Mouse (Mus musculus) midbrain, embryonic 13.5 days (tissue): ENCODE measurements around the gene Cideb. TPM values are rescaled to one million over a fixed set of nuclear protein-coding genes. Genes with fewer than 3 reads are reported as not detected.

Experiments
- ATAC-seq: fragments of 200-750 bp; cut with Nextera tagmentation; 2 replicates; pipeline ENCODE4 v1.8.0; 2017; ENCODE audit warnings: mild to moderate bottlenecking, moderate TSS enrichment, moderate library complexity
- H3K27ac ChIP-seq: fragments of 300-500 bp; sonication (generic); 2 replicates; pipeline ENCODE4 v1.5.1; 2015; ENCODE audit warnings: inconsistent platforms, mild to moderate bottlenecking, moderate library complexity
- H3K27me3 ChIP-seq: fragments of 300-500 bp; sonication (generic); 2 replicates; pipeline ENCODE4 v1.6.1; 2015; ENCODE audit warnings: mild to moderate bottlenecking, inconsistent platforms
- H3K36me3 ChIP-seq: fragments of 300-500 bp; sonication (generic); 2 replicates; pipeline ENCODE4 v1.6.1; 2015; ENCODE audit warnings: mild to moderate bottlenecking, inconsistent platforms
- H3K4me1 ChIP-seq: fragments of 300-500 bp; sonication (generic); replicated peaks from 2 replicates; pipeline ENCODE4 v1.6.1; 2015; ENCODE audit warnings: inconsistent platforms
- H3K4me2 ChIP-seq: fragments of 300-500 bp; sonication (generic); replicated peaks from 2 replicates; pipeline ENCODE4 v1.6.1; 2015; ENCODE audit warnings: moderate library complexity, mild to moderate bottlenecking, inconsistent platforms
- H3K4me3 ChIP-seq: fragments of 300-500 bp; sonication (generic); replicated peaks from 2 replicates; pipeline ENCODE4 v1.5.1; 2015; ENCODE audit warnings: mild to moderate bottlenecking, inconsistent platforms
- H3K9ac ChIP-seq: fragments of 300-500 bp; sonication (generic); replicated peaks from 2 replicates; pipeline ENCODE4 v1.6.1; 2015; ENCODE audit warnings: mild to moderate bottlenecking, inconsistent platforms
- H3K9me3 ChIP-seq: fragments of 300-500 bp; sonication (generic); 2 replicates; pipeline ENCODE4 v1.6.1; 2016; ENCODE audit warnings: mild to moderate bottlenecking, inconsistent platforms
- WGBS: fragments of 180-500 bp; shearing (Covaris S2); methylation state at CpG from one replicate; pipeline ENCODE4 v1.1.7; 2015; 5-methylcytosine and 5-hydroxymethylcytosine counted together
- polyA plus RNA-seq: library from polyadenylated mRNA; unstranded; fragments of >200 nt; fragmentation: Nextera tagmentation; extraction: Ambion mirVana; gene quantifications from 2 replicates; pipeline ENCODE4 v1.2.1, GENCODE M21; 2015

Cideb gene
- polyA plus RNA-seq, 1 experiment from 2014 or later, result 0.19 TPM

DNA sequence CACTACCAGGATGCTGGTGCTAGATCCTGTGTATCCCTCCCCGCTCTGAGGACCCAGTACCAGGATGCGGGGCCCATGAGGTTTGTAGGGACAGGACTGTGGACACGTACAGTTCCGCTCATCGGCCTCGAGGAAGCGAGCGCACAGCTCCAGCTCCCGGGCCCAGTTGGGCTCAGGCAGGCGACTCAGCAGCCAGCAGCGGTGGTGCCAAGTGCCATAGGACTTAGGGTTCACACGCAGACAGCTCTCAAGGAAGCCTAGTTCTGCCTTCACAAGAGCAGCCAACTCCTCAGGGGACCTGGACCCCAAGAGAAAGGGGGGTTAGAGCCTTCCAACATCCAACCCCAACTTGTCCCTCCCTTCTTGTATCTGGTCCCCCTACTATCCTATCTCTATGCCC lies 37.6 kb downstream of the Cideb start:
- no peaks in the 10 kb centered on the region for H3K9me3 ChIP-seq
- no peak overlapping the region for H3K27ac ChIP-seq
- 90% methylated on average over 12 of the region's 12 CpGs for WGBS
- H3K4me3 ChIP-seq, result peak overlapping the region; percentile 75; the same call in 1 of the 2 replicates
- ATAC-seq, result no peak
- H3K4me2 ChIP-seq, result peak overlapping the region; percentile 65; the same call in 1 of the 2 replicates
- no peaks in the 10 kb centered on the region for H3K27me3 ChIP-seq
- 0 out of 2 replicates have a peak overlapping the region, but pooled peaks have one; percentile 10 for H3K9ac ChIP-seq
- peaks cover 43% of the 10 kb centered on the region for H3K36me3 ChIP-seq
- H3K4me1 ChIP-seq, result peaks cover 17% of the 10 kb centered on the region

- Histone ChIP-seq H3K27ac (no peak overlapping the region), H3K9ac (no peak overlapping the region), H3K36me3 (peaks cover 43% of the 10 kb centered on the region), H3K9me3 (no peaks in the 10 kb centered on the region), H3K27me3 (no peaks in the 10 kb centered on the region), H3K4me3 (no peak overlapping the region), H3K4me2 (no peak overlapping the region), H3K4me1 (peaks cover 17% of the 10 kb centered on the region)
- WGBS, result 91% methylated on average over 6 of the region's 6 CpGs
- ATAC-seq, result no peak
Measured at GRCm38 (mm10) chr14:55719737-55720136, 38.5 kb downstream of the Cideb start.

- Histone ChIP-seq H3K4me1 (peaks cover 12% of the 10 kb centered on the region), H3K36me3 (peaks cover 43% of the 10 kb centered on the region), H3K27me3 (peaks cover 19% of the 10 kb centered on the region), H3K4me2 (no peak overlapping the region), H3K27ac (no peak overlapping the region), H3K4me3 (no peak overlapping the region), H3K9me3 (no peaks in the 10 kb centered on the region), H3K9ac (no peak overlapping the region)
- ATAC-seq, result no peak
- WGBS, result 92% methylated on average over 8 of the region's 8 CpGs
Measured at GRCm38 (mm10) chr14:55716884-55717283, 41.4 kb downstream of the Cideb start.

DNA sequence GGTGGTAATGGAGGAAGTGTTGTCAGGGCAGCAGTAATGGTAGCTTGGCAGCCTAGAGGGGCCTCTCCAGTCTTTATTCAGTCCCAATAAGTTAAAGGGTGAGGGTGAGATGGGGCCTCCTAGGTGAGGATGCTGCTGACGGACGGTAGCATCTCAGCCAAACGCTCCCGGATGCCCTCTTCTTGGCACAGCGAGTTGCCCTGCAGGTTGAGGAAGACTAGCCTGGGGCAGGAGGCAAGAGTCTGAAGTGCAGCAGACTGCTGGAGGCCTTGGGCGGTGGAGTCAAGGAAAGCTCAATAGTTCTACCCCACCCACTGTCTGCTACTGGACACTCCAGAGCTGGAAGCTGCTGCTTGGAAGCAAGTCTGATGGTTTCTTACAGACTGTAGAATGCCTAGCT lies 42.0 kb downstream of the Cideb start:
- WGBS, result 91% methylated on average over 6 of the region's 6 CpGs
- H3K9me3 ChIP-seq, result no peaks in the 10 kb centered on the region
- H3K4me2 ChIP-seq, result no peak overlapping the region
- ATAC-seq, result no peak
- H3K9ac ChIP-seq, result no peak overlapping the region
- peaks cover 23% of the 10 kb centered on the region for H3K27me3 ChIP-seq
- peaks cover 9% of the 10 kb centered on the region for H3K4me1 ChIP-seq
- peaks cover 43% of the 10 kb centered on the region for H3K36me3 ChIP-seq
- H3K27ac ChIP-seq, result no peak overlapping the region
- H3K4me3 ChIP-seq, result no peak overlapping the region

- Histone ChIP-seq H3K9ac (no peak overlapping the region), H3K4me3 (no peak overlapping the region), H3K4me1 (no peaks in the 10 kb centered on the region), H3K4me2 (no peak overlapping the region), H3K27ac (no peak overlapping the region), H3K36me3 (peaks cover 39% of the 10 kb centered on the region), H3K9me3 (no peaks in the 10 kb centered on the region), H3K27me3 (peaks cover 23% of the 10 kb centered on the region)
- no peak for ATAC-seq
- 46% methylated on average over 6 of the region's 6 CpGs for WGBS
Measured at GRCm38 (mm10) chr14:55714893-55715292, 43.4 kb downstream of the Cideb start.

GRCm38 (mm10) chr14:55713729-55714122 lies 44.5 kb downstream of the Cideb start, which contains the start of gene Tgm1:
TSS of gene Tgm1 (minus strand) at chr14:55713926.
- WGBS, result 33% methylated on average over 4 of the region's 4 CpGs
- H3K9me3 ChIP-seq, result no peaks in the 10 kb centered on the region
- ATAC-seq, result no peak
- H3K9ac ChIP-seq, result no peak within 1 kb of the TSS
- no peak within 1 kb of the TSS for H3K27ac ChIP-seq
- H3K4me1 ChIP-seq, result no peaks in the 10 kb centered on the region
- no peak within 1 kb of the TSS for H3K4me2 ChIP-seq
- H3K27me3 ChIP-seq, result peaks cover 23% of the 10 kb centered on the region
- H3K4me3 ChIP-seq, result no peak within 1 kb of the TSS
- peaks cover 28% of the 10 kb centered on the region for H3K36me3 ChIP-seq

DNA sequence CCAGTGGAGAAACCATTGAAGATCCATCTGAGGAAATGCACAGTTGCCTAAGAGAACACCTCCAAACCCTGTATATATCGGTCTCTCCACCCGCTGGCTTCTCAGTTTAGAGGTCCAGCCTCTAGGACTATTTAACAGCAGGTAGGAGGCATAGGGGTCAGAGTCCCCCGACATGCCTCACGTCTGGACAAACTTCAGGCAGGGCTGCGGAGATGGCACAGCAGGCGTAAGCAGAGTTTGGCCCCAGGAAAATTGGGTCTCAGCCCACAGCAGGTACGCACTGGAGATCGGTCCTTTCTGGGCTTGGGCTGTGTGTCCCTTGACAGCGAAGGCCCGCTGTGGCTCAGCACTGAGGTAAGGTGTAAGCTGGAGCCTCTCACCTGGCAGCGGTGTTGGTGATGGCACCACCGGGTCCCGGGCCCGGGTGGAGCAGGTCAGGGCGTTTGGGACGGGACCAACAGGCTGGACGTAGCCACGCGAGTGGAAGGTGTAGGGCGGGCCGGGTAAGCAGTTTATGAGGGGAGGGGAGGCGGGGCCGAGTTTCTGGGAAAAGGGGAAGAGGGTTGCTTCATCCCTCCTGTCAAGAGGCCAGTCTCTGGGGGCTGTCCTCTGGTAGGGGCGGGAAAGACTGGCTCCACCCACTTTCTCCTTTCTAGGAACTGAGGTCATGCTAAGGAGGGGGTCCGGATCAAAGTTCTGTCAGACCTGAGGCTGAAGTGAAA lies 45.1 kb downstream of the Cideb start:
- Histone ChIP-seq H3K27me3 (peaks cover 23% of the 10 kb centered on the region), H3K27ac (no peak overlapping the region), H3K4me3 (no peak overlapping the region), H3K36me3 (peaks cover 22% of the 10 kb centered on the region), H3K4me2 (no peak overlapping the region), H3K9ac (no peak overlapping the region), H3K9me3 (no peaks in the 10 kb centered on the region), H3K4me1 (no peaks in the 10 kb centered on the region)
- no peak for ATAC-seq
- WGBS, result 18% methylated on average over 25 of the region's 25 CpGs

GRCm38 (mm10) chr14:55711786-55712185 lies 46.5 kb downstream of the Cideb start:
- WGBS, result 82% methylated on average over 7 of the region's 7 CpGs
- Histone ChIP-seq H3K27me3 (peaks cover 23% of the 10 kb centered on the region), H3K4me1 (no peaks in the 10 kb centered on the region), H3K9me3 (no peaks in the 10 kb centered on the region), H3K4me3 (no peak overlapping the region), H3K36me3 (peaks cover 9% of the 10 kb centered on the region), H3K27ac (no peak overlapping the region), H3K4me2 (no peak overlapping the region), H3K9ac (no peak overlapping the region)
- no peak for ATAC-seq

DNA sequence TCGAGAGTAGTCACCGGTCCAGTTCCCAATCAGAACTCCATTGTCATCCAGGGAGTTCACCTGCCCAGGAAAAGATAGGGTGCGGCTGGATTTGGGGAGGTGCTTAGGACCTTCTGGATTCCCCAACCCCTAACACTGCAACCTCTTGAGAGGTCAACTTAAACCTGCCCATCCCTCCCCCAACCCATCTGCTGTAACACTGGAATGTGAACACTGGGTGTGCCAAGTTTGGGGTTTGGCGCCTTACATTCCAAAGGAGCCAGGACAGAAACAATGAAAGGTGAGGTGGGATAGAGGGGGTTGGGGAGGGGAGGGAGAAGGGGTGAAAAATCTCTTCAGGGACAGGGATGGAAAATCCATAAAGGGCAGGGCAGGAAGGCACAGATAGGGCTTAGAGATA lies 48.7 kb downstream of the Cideb start:
- ATAC-seq, result no peak
- WGBS, result 86% methylated on average over 4 of the region's 4 CpGs
- no peaks in the 10 kb centered on the region for H3K4me1 ChIP-seq

DNA sequence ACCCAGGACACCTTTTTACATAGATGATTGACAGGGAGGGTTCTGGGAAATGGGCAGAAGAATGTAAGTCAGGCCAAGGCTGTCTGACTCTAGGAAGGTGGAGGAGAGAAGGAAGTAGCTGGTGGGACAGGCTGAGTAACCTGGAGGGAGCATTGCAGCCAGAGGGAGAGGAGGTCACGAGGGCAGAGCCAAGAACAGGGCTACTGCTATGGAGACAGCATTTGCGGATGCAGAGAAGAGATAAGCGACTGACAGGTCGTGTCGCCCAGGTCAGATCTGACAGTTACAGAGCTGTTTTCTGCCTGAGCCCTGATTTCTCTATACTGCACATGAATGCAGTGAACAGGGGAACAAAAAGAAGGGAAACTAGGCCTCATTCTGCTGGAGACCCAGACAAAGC lies 50.9 kb downstream of the Cideb start:
- Histone ChIP-seq H3K4me3 (no peak overlapping the region), H3K9me3 (no peaks in the 10 kb centered on the region), H3K36me3 (no peaks in the 10 kb centered on the region), H3K27me3 (peaks cover 9% of the 10 kb centered on the region), H3K4me1 (no peaks in the 10 kb centered on the region), H3K4me2 (no peak overlapping the region), H3K27ac (no peak overlapping the region), H3K9ac (no peak overlapping the region)
- ATAC-seq, result no peak
- 83% methylated on average over 5 of the region's 5 CpGs for WGBS

More for the DNA sequence above, 48.7 kb downstream of the Cideb start:
- H3K27ac ChIP-seq, result no peak overlapping the region
- H3K4me2 ChIP-seq, result no peak overlapping the region
- H3K9me3 ChIP-seq, result no peaks in the 10 kb centered on the region
- no peak overlapping the region for H3K9ac ChIP-seq
- H3K27me3 ChIP-seq, result peaks cover 23% of the 10 kb centered on the region
- H3K36me3 ChIP-seq, result no peaks in the 10 kb centered on the region
- H3K4me3 ChIP-seq, result no peak overlapping the region

GRCm38 (mm10) chr14:55706051-55706600 lies 52.1 kb downstream of the Cideb start:
- no peak overlapping the region for H3K4me2 ChIP-seq

More at GRCm38 (mm10) chr14:55706051-55706600, 52.1 kb downstream of the Cideb start:
- ATAC-seq, result no peak
- H3K36me3 ChIP-seq, result no peaks in the 10 kb centered on the region
- H3K9ac ChIP-seq, result no peak overlapping the region
- H3K27me3 ChIP-seq, result no peaks in the 10 kb centered on the region
- H3K9me3 ChIP-seq, result no peaks in the 10 kb centered on the region
- H3K4me1 ChIP-seq, result no peaks in the 10 kb centered on the region
- no peak overlapping the region for H3K4me3 ChIP-seq
- WGBS, result 90% methylated on average over 8 of the region's 8 CpGs
- no peak overlapping the region for H3K27ac ChIP-seq
